Mouse (Mus musculus) lung, postnatal 10 days (tissue): ENCODE measurements around the gene Mfsd6.
A peak's percentile ranks its signal among the peaks of the same experiment; 100 is the strongest.

ENCODE experiments used
- DNase-seq: peaks from one replicate; pipeline ENCODE4 v3.0.0; 2021

Mfsd6 gene

DNA sequence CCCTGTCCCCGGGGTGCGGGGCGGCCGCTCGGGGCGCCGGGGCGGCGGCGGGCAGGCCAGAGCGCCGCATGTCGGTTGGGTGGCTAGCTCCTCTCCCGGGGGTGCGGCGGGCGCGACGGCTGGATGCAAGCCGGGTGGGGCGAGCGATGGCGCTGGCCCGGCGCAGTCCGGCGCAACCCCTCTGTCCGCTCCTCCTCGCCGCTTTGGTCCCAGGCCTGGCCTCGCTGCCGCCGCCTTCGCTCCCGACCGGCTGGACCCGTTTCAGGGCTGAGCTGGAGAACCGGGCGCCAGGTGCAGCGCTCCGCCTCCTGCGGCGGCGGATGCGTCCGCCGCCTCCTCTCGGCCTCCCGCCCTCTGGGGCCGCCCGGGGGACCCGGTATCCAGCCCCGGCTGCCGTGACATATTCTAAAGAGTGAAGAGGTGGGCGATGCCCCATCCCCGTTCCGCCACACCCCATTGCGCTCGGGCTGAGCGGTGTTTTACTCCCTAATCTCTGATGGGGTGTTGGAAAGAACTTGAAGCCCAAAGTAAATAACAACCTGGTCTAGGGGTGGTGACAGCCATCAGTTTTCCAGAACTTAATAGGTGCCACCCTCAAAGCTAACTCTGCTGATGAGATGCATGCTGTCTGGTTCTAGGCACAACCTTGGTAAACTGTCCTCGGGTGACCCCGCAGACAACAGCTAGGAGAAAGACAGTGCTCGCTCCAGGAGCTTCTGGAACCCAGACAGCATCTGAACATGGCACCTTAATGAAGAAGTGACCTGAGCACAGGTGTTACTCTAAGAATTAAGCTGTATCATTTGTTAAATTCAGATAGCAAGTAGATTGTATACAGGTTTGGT lies at the start of gene Mfsd6:
Gene Mfsd6 (minus strand): TSS at position 407 of the 845 bp plus-strand sequence.
- DNase-seq: peak; percentile 61

- DNase-seq: peak; percentile 13
Observed at GRCm38 (mm10) chr1:52765176-52766111, 38.2 kb upstream of the Mfsd6 start.

DNA sequence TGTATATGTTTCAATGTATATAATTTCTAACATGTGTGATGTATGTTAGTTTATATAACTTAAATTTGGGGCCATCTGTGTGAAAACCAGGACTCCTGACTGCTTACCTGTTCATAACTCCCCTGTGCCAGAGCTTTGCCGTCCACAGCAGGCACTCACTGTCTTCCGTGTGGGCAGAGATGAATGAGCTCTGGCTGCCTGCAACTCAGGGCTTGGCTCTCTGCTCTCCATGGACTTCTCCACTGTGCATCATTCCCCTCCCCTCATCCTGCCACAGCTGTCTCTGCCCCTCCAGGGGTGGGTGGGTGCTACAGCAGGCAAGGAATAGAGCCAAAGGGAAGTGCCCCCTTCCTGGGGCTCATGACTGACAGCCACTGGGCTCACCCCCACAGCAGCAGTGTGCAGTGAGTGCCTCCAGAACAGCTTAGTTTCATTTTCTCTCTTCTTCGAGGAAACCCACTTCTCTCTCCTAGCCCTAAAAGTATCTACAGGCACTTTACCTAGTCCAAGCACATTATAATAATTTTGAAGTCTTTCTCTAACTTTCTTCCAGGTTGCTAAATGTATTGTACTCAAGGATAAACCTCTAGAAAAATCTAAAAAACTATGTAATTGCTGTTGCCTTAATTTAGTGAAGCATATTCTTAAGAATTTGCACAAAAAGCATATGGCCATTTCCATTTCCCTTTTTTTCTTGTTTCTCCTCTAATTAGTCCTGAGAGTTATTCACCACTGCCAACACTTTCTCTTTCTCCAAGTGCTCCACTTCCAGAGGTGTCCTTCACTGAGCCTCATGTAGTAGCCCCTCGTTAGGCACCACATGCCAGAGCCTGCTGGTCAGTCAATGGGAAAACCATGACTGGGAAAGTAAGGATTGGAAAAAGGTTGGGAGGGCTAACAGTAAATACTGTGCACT lies 36.9 kb upstream of the Mfsd6 start:
- DNase-seq: no peak

DNA sequence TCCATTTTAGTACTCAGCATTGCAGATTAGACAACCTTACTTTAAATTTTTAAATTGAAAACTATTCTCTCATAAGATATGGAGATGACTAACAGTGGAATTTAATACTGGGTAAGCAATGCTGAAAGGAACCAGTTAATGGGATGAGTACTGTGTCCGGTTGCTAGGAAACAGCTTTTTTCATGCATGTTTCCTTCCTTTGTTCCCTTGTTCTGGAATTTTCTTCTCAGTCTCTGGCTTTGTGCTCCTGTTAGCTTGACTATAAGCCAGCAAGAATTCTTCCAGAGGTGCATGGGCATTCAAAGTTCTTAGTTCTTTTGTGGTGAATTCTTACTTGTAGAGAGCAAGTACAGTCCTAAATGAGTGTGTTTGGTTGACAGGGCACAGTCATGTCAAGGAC lies 30.9 kb upstream of the Mfsd6 start:
- DNase-seq: no peak

DNA sequence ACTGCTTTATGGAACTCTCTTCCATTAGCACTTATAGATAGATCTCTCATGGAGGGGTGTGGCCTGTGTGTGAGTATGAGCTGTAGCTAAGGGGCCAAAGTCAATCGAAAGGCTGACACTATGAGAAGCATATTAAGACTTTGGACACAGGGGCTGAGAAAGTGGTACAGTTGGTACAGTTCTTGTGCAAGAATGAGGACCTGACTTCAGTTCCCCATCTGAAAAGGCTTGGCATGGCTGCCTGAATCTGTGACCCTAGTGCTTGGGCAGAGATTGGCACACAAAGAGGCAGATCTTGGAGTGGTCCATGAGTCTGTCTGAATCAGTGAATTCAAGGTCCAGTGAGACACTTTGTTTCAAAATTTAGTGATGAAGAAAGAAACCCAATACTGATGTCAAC lies 27.1 kb upstream of the Mfsd6 start:
- DNase-seq: no peak

DNA sequence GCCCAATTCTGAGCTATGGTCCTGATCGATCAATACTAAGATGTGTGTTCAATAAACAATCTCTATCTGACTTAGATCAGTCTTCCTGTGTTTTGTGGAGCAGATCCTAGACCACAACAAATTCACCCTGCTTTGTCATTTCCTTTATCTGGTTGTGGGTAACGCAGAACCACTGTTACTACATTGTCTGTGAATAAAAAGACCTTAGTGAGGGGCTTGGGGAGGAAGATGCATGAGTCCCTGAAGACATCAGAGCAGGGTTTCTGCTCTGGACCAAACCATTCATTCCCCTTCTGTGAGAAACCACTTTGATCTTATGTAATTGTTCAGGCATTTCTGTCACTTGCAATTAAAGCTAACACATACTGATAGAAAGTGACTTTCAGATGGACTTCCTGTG lies 26.6 kb upstream of the Mfsd6 start:
- no peak for DNase-seq

DNA sequence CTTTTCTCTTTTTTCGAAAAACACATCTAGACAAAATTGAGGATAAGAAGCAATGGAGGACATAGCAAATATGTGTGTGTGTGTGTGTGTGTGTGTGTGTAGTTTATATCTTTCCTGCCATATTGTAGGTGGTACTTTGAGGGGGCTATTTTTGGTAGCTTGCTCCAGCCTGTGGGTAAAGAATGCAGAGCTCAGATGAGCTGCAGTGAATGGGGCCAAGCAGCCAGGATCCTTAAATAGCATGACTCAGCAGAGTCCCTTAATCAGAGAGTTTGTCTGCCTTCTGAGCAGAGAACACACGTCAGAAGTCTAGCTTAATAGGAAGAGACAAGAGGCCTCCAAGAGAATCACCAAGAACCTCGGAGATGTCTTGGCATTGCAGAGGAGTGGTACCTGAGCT lies 25.4 kb upstream of the Mfsd6 start:
- DNase-seq: no peak

- no peak for DNase-seq
Observed at GRCm38 (mm10) chr1:52751634-52752033, 24.4 kb upstream of the Mfsd6 start.

- no peak for DNase-seq
Observed at GRCm38 (mm10) chr1:52749978-52750377, 22.7 kb upstream of the Mfsd6 start.

- peak; percentile 77 for DNase-seq
Observed at GRCm38 (mm10) chr1:52748260-52748659, 21.0 kb upstream of the Mfsd6 start.

DNA sequence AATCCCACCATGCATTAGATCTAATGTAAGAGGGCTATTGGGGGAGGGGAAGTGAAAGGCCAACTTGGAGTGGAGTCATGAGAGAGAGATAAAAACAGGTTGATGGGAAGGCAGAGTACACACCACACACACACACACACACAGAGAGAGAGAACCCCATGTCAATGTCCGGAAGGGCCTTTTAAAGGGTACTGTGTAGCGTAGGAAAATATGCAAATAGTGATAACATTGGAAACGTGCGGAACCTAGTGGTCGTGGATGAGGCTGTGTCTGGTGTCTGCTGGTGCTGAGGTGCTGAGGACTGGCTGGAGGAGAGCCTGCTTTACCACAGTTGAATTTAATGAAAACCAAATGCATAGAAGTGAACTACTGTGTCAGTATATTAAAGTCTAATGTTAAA lies 15.3 kb upstream of the Mfsd6 start:
- DNase-seq: no peak

DNA sequence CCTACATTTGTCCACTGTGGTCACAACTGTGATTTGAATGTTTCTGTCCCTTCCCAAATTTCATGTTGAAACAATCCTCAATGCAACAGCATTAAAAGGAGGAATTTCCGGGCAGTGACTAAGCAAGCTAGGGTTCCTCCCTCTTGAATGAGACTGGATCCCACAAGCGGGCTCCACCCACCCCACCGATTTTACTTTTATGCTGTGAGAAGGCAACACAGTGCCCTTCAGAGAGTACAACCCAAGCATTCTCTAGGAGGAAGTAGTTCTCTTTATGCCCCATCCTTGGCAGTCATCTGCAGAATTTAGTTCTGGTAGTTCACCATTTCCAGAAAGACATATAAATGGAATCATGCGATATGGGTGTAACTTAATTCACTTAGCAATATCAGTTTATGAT lies 6.9 kb upstream of the Mfsd6 start:
- DNase-seq: no peak

- DNase-seq: no peak
Observed at GRCm38 (mm10) chr1:52730258-52730657, 3.0 kb upstream of the Mfsd6 start.

DNA sequence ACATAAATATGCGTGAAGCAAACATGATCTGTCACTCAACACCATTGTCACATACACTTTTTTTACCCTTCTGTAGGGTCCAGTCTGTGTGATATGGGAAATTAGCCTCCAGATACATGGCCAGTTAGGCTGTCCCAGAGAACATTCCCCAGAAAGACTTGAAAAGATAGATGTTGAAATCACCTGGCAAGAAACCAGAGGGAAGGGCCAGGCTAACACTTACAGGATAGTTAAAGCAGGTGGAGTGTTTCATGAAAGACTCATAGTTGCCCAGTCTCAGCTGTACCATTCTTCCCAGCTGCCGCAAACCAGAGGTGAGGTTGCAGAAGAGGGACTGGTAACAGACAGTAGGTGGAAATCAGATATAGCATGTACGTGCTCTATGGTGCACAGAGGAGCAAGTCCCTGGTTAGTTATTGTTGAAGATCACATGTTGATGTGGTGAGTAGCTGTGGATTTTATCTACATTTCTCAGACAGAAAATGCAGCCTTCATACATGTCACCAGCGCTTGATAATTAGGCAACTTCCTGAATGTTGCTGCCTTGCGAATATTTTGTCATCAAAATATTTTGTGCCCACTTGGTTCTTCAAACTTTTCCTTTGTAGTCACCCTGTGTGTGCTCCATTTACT lies 1.7 kb upstream of the Mfsd6 start:
- peak; percentile 19 for DNase-seq

DNA sequence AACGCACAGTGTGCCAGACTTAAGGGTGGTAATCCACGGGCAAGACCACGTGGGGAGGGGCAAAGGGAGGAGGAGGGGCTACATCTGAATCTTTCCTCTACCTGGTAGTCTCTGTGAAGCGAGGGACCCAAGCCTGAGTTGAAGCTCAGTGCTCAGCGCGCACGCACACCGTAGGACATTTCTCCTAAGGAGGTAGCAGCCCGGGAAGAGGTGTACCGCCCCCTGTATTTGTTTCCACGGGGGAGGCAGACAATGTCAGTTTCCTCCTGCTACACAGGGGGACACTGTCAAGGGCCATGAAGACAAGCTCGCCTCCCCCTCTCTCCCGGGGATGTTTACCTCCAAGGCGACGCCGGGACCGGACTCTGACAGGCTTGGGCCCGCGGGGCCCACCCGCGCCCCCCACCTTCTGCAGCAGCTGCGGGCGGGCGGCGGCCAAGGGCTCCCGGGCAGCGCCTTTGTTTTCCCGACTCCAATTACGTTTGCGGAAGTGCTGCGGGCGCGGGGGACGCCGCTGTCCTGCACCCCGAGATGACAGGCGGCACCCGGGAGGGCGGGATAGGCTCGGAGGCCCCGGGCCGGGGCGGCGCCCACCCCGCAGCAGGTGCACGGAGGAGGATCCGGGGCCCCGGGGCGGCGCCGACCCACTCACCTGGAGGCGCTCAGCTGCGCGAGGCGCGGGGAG lies 749 bp downstream of the Mfsd6 start:
- DNase-seq: peak; percentile 56

- DNase-seq: no peak
Observed at GRCm38 (mm10) chr1:52722586-52722985, 4.7 kb downstream of the Mfsd6 start.

GRCm38 (mm10) chr1:52719096-52719495 lies 8.2 kb downstream of the Mfsd6 start:
- peak; percentile 16 for DNase-seq

DNA sequence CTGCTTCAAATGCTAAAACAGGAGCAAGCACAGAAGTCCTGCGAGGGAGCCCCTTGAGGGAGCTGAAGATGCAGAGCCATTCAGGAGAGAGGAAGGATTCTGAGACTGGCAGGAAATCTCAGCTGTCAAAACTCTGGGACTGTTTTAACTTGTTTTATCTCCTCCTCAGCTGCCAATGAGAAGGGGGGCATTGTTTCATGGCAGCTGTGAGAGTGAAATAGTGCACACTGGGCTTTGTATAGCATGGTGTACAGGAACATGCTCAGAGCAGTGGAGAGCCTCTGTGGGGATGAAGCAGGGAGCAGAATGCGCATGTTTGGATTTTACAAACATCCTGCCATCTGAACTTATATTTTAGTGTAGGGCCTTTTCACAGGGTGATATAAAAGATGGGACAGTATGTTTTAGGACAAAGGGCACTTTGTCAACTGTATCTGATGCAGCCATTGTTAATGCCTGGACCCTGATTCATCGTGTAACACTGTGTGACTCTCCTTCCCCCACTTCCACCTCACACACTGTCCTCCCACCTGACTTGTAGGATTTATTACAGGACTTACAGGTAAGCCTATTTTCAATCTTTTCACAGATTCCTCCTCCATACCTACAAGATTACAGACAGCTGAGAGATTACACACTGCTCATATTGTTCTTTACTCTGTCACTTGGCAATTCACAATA lies 9.1 kb downstream of the Mfsd6 start:
- DNase-seq: no peak

DNA sequence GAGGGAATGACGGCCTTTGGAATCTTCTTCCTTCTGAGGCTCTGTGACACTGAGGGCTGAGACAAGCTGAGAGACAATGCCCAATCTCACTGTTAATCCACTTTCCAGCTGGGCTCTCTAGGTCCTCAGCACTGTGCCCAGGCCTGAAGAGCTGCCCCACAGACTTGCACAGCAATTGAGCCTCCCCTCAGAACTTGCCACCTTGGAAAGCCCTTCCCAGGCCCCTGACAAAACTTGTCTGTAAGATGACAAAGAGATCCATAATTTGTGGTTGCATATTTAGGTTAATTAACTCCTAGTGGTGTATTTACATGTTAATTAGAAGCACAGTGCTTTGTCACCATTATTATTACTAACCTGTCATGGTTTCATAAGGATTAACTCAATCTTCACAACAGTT lies 12.8 kb downstream of the Mfsd6 start:
- no peak for DNase-seq

GRCm38 (mm10) chr1:52714021-52714420 lies 13.2 kb downstream of the Mfsd6 start:
- DNase-seq: no peak

DNA sequence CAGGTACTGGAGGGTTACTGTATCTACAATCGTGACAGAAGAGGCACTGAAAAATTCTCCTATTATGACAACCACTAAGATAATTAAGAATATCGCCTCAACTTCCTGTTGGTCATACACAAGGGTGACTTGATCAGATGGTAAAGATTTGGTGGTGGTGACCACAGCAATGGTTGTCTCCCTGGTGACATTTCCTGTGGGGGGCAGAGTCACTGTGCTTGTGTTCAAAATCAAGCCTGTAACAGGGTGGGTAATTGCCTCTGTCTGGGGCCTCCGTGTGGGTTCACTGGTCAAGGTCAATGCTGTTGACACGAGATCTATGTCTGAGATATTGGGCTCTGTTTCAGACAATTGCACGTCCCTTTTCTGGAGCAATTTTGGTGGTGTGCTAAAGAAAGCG lies 18.5 kb downstream of the Mfsd6 start:
- no peak for DNase-seq
